Comparison of ENCODE assay signal across 9 mouse cellular contexts in genomic region chr13:113640944-113641597, GRCm38 (mm10). TPM values are rescaled to one million over a fixed set of nuclear protein-coding genes. Genes with fewer than 3 reads are reported as not detected.
DNase-seq lines count a peak whose midpoint lies in the region; ATAC-seq and TF ChIP-seq lines count a peak whose summit lies in the region.
"Had no signal": no experiment of that assay in that cellular context is flagged by ENCODE, and none has a peak within 500 bp of the region (broad histone marks: within the 10 kb centered on the region; RNA-seq: fewer than 3 reads in every experiment).

No protein-coding gene starts in this region.

- H3K27ac ChIP-seq in liver, embryonic 14.5 days = no peak overlapping the region
- no peak overlapping the region for H3K27ac ChIP-seq in liver, embryonic 11.5 days (ENCODE audit: low read depth, low read length)
- H3K27ac ChIP-seq in midbrain, embryonic 15.5 days = no peak overlapping the region

- no peaks in the 10 kb centered on the region for H3K9me3 ChIP-seq in liver, embryonic 14.5 days (ENCODE audit: control insufficient read depth, low read length)
- no peaks in the 10 kb centered on the region for H3K9me3 ChIP-seq in liver, embryonic 11.5 days (ENCODE audit: control insufficient read depth, low read length)
- no peaks in the 10 kb centered on the region for H3K9me3 ChIP-seq in midbrain, embryonic 15.5 days

- no peak for DNase-seq in frontal cortex, postnatal 14 days (ENCODE audit: low spot score in 2 of 2)
- DNase-seq in liver, embryonic 14.5 days (ENCODE audit: low read depth in 3 of 3, low spot score in 3 of 3) = no peak
- DNase-seq in liver, embryonic 11.5 days (ENCODE audit: low spot score) = no peak
- DNase-seq in Patski (ENCODE audit: low read depth, low spot score) = no peak
- no peak for DNase-seq in right cerebral cortex, adult 2 months (ENCODE audit: low spot score in 2 of 2)
- DNase-seq in adrenal gland, adult (ENCODE audit: inconsistent age in 2 of 2, low spot score in 1 of 2) = no peak

- H3K4me2 ChIP-seq in liver, embryonic 14.5 days (ENCODE audit: low read depth) = no peak overlapping the region
- H3K4me2 ChIP-seq in liver, embryonic 11.5 days = no peak overlapping the region
- no peak overlapping the region for H3K4me2 ChIP-seq in midbrain, embryonic 15.5 days

- no peak for TF ChIP-seq EP300 in liver, embryonic 14.5 days (IDR thresholded peaks at IDR 0.05; ENCODE audit: low read depth)

- in situ Hi-C loops in Patski (cut with MboI; ENCODE audit: low pct_unique_long_range_greater_than_20kb) = loop anchor here (5.0 kb wide), 2 partner anchors 226 to 1151 kb away; no protein-coding TSS in a partner anchor

- no peak overlapping the region for H3K4me3 ChIP-seq in liver, embryonic 14.5 days (ENCODE audit: insufficient read depth in 1 of 2, low read depth in 2 of 2, low read length in 2 of 2)
- H3K4me3 ChIP-seq in liver, embryonic 11.5 days (ENCODE audit: low read depth, low read length) = no peak overlapping the region
- no peak overlapping the region for H3K4me3 ChIP-seq in midbrain, embryonic 15.5 days

- H3K36me3 ChIP-seq in liver, embryonic 14.5 days (replicated peaks; ENCODE audit: control insufficient read depth, insufficient read depth, low read depth) = no peaks in the 10 kb centered on the region
- no peaks in the 10 kb centered on the region for H3K36me3 ChIP-seq in liver, embryonic 11.5 days (ENCODE audit: control insufficient read depth, insufficient read depth, low read length)
- no peaks in the 10 kb centered on the region for H3K36me3 ChIP-seq in midbrain, embryonic 15.5 days (replicated peaks)

- CTCF ChIA-PET in Patski (lab: Charles Lee) = interaction anchor here (0.9 to 4.6 kb wide), 8 partner anchors 21 to 1151 kb away, joined by 3 to 25 read pairs (median 4); partner anchors contain the start of gene Hspb3

- peak; percentile 70 for ATAC-seq in frontal cortex, adult (ENCODE audit: low TSS enrichment)
- ATAC-seq in liver, embryonic 14.5 days (ENCODE audit: insufficient read depth) = no peak
- no peak for ATAC-seq in liver, embryonic 11.5 days (replicated peaks; ENCODE audit: low FRiP score)
- ATAC-seq in Patski = no peak
- peak; percentile 75 for ATAC-seq in midbrain, embryonic 15.5 days (replicated peaks)

- no peaks in the 10 kb centered on the region for H3K4me1 ChIP-seq in liver, embryonic 14.5 days (replicated peaks; ENCODE audit: control insufficient read depth in 2 of 2, insufficient read depth in 2 of 2, low read length in 1 of 2)
- no peaks in the 10 kb centered on the region for H3K4me1 ChIP-seq in liver, embryonic 11.5 days (replicated peaks; ENCODE audit: control insufficient read depth, insufficient read depth, low read length)
- peaks cover 5% of the 10 kb centered on the region; the same call in 1 of the 2 replicates for H3K4me1 ChIP-seq in midbrain, embryonic 15.5 days

- H3K27me3 ChIP-seq in liver, embryonic 14.5 days (ENCODE audit: control insufficient read depth, insufficient read depth, low read length) = no peaks in the 10 kb centered on the region
- H3K27me3 ChIP-seq in liver, embryonic 11.5 days (replicated peaks; ENCODE audit: control insufficient read depth, insufficient read depth, low read length) = no peaks in the 10 kb centered on the region
- no peaks in the 10 kb centered on the region for H3K27me3 ChIP-seq in Patski
- H3K27me3 ChIP-seq in midbrain, embryonic 15.5 days (replicated peaks) = no peaks in the 10 kb centered on the region

- 0 out of 2 replicates have a peak, but pooled peaks have one; percentile 26 for TF ChIP-seq CTCF in liver, embryonic 14.5 days (IDR thresholded peaks at IDR 0.05; ENCODE audit: low read depth)
- peak; percentile 52 for TF ChIP-seq CTCF in Patski (IDR thresholded peaks at IDR 0.05)

- WGBS in liver, embryonic 14.5 days (ENCODE audit: insufficient replicate concordance) = 74% methylated on average over 11 of the region's 11 CpGs
- WGBS in liver, embryonic 11.5 days = 83% methylated on average over 11 of the region's 11 CpGs
- 49% methylated on average over 11 of the region's 11 CpGs for WGBS in midbrain, embryonic 15.5 days

- H3K9ac ChIP-seq in liver, embryonic 14.5 days (replicated peaks) = no peak overlapping the region
- H3K9ac ChIP-seq in liver, embryonic 11.5 days (ENCODE audit: low read depth, low read length) = no peak overlapping the region
- H3K9ac ChIP-seq in midbrain, embryonic 15.5 days = no peak overlapping the region

- POLR2A ChIA-PET in Patski (lab: Charles Lee) = no interaction called here

RNA-seq across cellular contexts. Expression of gene Hspb3, which starts 22.4 kb away (rescaled TPM):
- polyA plus RNA-seq in liver, embryonic 14.5 days (2012; rRNA removed) = 0.06 TPM in 1 of 2 replicates, not detected in the other
- not detected in 2 replicates for polyA plus RNA-seq in liver, embryonic 14.5 days (2014; fragmentation: Nextera tagmentation; extraction: Ambion mirVana)
- 0.25 and 0.59 TPM in 2 replicates for polyA plus RNA-seq in liver, embryonic 11.5 days (2014; fragmentation: Nextera tagmentation; extraction: Ambion mirVana)
- polyA plus RNA-seq in Patski (2021) = not detected
- 0.46 TPM in 1 of 2 replicates, not detected in the other for polyA plus RNA-seq in midbrain, embryonic 15.5 days (2015; fragmentation: Nextera tagmentation; extraction: Ambion mirVana)
- polyA plus RNA-seq: forebrain, embryonic 11.5 days had no signal

RNA-seq across cellular contexts. Expression of gene Snx18, which starts 22.7 kb away (rescaled TPM):
- 3.0 and 3.8 TPM in 2 replicates for polyA plus RNA-seq in liver, embryonic 14.5 days (2012; rRNA removed)
- 5.9 and 6.2 TPM in 2 replicates for polyA plus RNA-seq in liver, embryonic 14.5 days (2014; fragmentation: Nextera tagmentation; extraction: Ambion mirVana)
- polyA plus RNA-seq in liver, embryonic 11.5 days (2014; fragmentation: Nextera tagmentation; extraction: Ambion mirVana) = 14.9 and 16.0 TPM in 2 replicates
- polyA plus RNA-seq in Patski (2021) = 35.3 TPM
- polyA plus RNA-seq in midbrain, embryonic 15.5 days (2015; fragmentation: Nextera tagmentation; extraction: Ambion mirVana) = 9.0 and 10.6 TPM in 2 replicates

Comparison
In these comparisons a context has a peak if more than half of its experiments do, and no peak if none do; other contexts are left out.
1. ATAC-seq: peak in frontal cortex, adult (single experiment) and midbrain, embryonic 15.5 days (single experiment); none in liver, embryonic 14.5 days (single experiment), liver, embryonic 11.5 days (single experiment) and Patski (single experiment).